Mouse (Mus musculus) midbrain, postnatal 0 days (tissue): ENCODE measurements around the gene Dnm2. TPM values are rescaled to one million over a fixed set of nuclear protein-coding genes. Genes with fewer than 3 reads are reported as not detected.

Experiments used
- ATAC-seq: fragments of 200-750 bp; cut with Nextera tagmentation; 2 replicates; pipeline ENCODE4 v1.8.0; 2017; ENCODE audit warnings: moderate number of reproducible peaks, mild to moderate bottlenecking, moderate TSS enrichment, moderate library complexity; ENCODE audit not compliant: low FRiP score
- DNase-seq: peaks from one replicate; pipeline ENCODE4 v3.0.0-alpha.2; 2015; ENCODE audit warnings: low spot score
- H3K27ac ChIP-seq: fragments of 300-500 bp; sonication (generic); 2 replicates; pipeline ENCODE4 v1.5.1; 2014; ENCODE audit warnings: low read depth, mild to moderate bottlenecking, low read length, mixed read lengths
- H3K27me3 ChIP-seq: fragments of 300-500 bp; sonication (generic); 2 replicates; pipeline ENCODE4 v1.6.1; 2014; ENCODE audit warnings: low read length, control low read depth, mixed read lengths; ENCODE audit not compliant: insufficient read depth
- H3K36me3 ChIP-seq: fragments of 300-500 bp; sonication (generic); 2 replicates; pipeline ENCODE4 v1.6.1; 2014; ENCODE audit warnings: low read length, control low read depth, mixed read lengths; ENCODE audit not compliant: insufficient read depth
- H3K4me1 ChIP-seq: fragments of 300-500 bp; sonication (generic); 2 replicates; pipeline ENCODE4 v1.6.1; 2014; ENCODE audit warnings: mild to moderate bottlenecking, control low read depth, antibody characterized with exemption, low read length, mixed read lengths; ENCODE audit not compliant: insufficient read depth
- H3K4me2 ChIP-seq: fragments of 300-500 bp; sonication (generic); 2 replicates; pipeline ENCODE4 v1.6.1; 2014; ENCODE audit warnings: low read depth, mild to moderate bottlenecking, low read length, mixed read lengths; ENCODE audit not compliant: poor library complexity, severe bottlenecking
- H3K4me3 ChIP-seq: fragments of 300-500 bp; sonication (generic); 2 replicates; pipeline ENCODE4 v1.5.1; 2014; ENCODE audit warnings: low read depth, mild to moderate bottlenecking, low read length, moderate library complexity
- H3K9ac ChIP-seq: fragments of 300-500 bp; sonication (generic); replicated peaks from 2 replicates; pipeline ENCODE4 v1.6.1; 2014; ENCODE audit warnings: mild to moderate bottlenecking, low read length, moderate library complexity, mixed read lengths; ENCODE audit not compliant: poor library complexity, severe bottlenecking
- H3K9me3 ChIP-seq: fragments of 300-500 bp; sonication (generic); 2 replicates; pipeline ENCODE4 v1.6.1; 2016; ENCODE audit warnings: low read length, control low read depth
- CTCF ChIP-seq: IDR thresholded peaks from 2 replicates; pipeline ENCODE4 v1.5.1; 2016; ENCODE audit warnings: antibody characterized with exemption, mild to moderate bottlenecking
- WGBS: fragments of 180-500 bp; shearing (Covaris S2); extraction: QIAGEN DNeasy Blood & Tissue Kit; methylation state at CpG from one replicate; pipeline ENCODE4 v1.1.7; 2014; 5-methylcytosine and 5-hydroxymethylcytosine counted together
- polyA plus RNA-seq: library from polyadenylated mRNA; unstranded; fragments of >200 nt; fragmentation: Nextera tagmentation; extraction: Ambion mirVana; gene quantifications from 2 replicates; pipeline ENCODE4 v1.2.1, GENCODE M21; 2015
- total RNA-seq: library from RNA; depleted of rRNA; stranded (reverse); fragments of >200 nt; gene quantifications from 2 replicates; pipeline ENCODE4 v1.2.3, GENCODE M21; 2014

Gene Dnm2
- total and polyA plus RNA-seq, 2 experiments from 2014 or later, result 59.2 to 69.2 TPM

DNA sequence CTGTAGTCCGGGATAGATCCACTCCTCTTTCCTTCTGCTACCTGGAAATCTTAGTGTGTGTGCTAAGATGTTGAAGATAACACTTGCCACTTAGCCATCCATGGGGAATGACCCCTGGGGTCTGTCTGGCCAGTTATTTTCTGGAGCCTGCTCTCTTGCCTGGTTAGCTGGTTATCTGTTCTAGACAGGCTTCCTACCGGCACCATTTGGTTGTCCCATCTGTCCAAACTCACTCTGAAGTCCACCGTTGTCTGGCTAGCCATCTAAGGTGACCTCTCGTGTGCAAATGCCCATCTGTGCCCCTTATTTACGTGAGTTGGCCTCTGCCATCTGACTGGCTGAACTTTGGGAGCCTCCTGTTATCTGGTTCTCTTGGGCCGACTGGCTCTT is 843 bp downstream of the Dnm2 start:
- Histone ChIP-seq H3K9ac (peak overlapping the region; percentile 96), H3K27ac (peak overlapping the region; percentile 79), H3K9me3 (no peaks in the 10 kb centered on the region), H3K27me3 (no peaks in the 10 kb centered on the region), H3K36me3 (peaks cover 5% of the 10 kb centered on the region), H3K4me3 (peak overlapping the region; percentile 97), H3K4me2 (peak overlapping the region; percentile 69), H3K4me1 (peaks cover 14% of the 10 kb centered on the region)
- WGBS, result 8% methylated on average over 6 of the region's 6 CpGs
- no peak for DNase-seq
- no peak for ATAC-seq
- TF ChIP-seq CTCF, result no peak

DNA sequence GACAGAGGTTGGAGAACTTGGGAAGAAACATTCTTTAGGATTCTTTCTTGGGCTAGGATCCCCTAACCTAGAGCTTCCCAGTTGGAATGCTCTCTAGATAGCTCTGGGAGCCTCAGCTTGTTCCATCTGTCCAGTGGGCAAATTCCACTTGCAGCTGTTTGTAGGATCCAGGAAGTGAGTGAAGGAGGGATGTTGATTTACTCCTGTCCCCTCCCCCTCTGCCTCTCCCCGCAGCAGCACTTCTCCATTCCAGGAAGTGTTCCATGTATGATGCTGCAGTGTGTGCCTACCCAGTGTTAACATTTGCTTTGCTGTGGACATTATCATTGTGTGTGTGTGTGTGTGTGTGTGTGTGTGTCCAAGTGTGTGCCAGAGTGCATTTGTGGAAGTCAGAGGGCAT is 1.3 kb downstream of the Dnm2 start:
- 25% methylated on average over 1 of the region's 1 CpGs for WGBS
- Histone ChIP-seq H3K4me2 (peak overlapping the region; percentile 69), H3K4me3 (peak overlapping the region; percentile 97), H3K27me3 (no peaks in the 10 kb centered on the region), H3K4me1 (peaks cover 14% of the 10 kb centered on the region), H3K9me3 (no peaks in the 10 kb centered on the region), H3K9ac (peak overlapping the region; percentile 96), H3K36me3 (peaks cover 2% of the 10 kb centered on the region; the same call in 1 of the 2 replicates), H3K27ac (no peak overlapping the region)
- no peak for TF ChIP-seq CTCF
- no peak for DNase-seq
- ATAC-seq, result no peak

DNA sequence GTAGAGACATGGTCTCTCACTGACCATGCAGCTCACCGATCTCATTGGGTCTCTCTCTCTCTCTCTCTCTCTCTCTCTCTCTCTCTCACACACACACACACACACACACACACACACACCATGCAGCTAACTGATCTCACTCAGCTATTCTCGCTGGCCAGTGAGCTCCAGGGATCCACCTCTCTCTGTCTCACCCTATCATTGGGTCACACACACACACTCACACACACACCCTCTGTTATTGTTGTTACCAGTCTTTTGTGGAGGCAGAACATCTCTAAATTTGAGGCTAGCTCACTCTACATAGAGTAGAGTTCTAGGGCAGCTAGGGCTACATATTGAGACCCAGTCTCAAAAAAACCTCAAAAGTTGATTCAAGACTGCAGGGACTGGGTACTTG is 1.8 kb downstream of the Dnm2 start:
- peaks cover 14% of the 10 kb centered on the region for H3K4me1 ChIP-seq

DNA sequence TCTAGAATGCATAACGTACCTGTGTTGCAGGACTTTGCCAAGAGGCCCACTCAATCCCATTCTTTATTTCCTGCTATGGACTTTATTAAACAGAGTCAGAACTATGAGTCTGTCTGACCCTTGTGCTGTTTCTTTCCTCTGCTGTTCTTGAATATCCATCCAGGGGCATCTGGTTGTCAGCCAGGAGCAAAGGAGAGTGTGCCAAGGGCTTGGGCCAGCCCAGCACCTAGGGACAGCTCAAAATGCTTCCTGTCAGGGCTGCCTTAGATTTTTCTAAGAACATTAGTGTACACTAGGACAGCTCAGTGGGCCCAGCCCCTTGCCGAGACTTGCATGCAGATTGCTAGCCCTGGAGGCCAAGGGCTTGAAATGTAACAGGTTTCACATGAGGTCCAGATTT is 3.1 kb downstream of the Dnm2 start:
- Histone ChIP-seq H3K4me3 (no peak overlapping the region), H3K4me1 (peaks cover 14% of the 10 kb centered on the region), H3K9me3 (no peaks in the 10 kb centered on the region), H3K36me3 (no peaks in the 10 kb centered on the region), H3K9ac (0 out of 2 replicates have a peak overlapping the region, but pooled peaks have one; percentile 8), H3K27ac (no peak overlapping the region), H3K4me2 (no peak overlapping the region), H3K27me3 (no peaks in the 10 kb centered on the region)
- WGBS, result 83% methylated on average over 2 of the region's 2 CpGs
- ATAC-seq, result no peak
- TF ChIP-seq CTCF, result no peak
- DNase-seq, result no peak

More for the DNA sequence above, 1.8 kb downstream of the Dnm2 start:
- Histone ChIP-seq H3K27me3 (no peaks in the 10 kb centered on the region), H3K4me2 (peak overlapping the region; percentile 69; the same call in 1 of the 2 replicates), H3K27ac (no peak overlapping the region), H3K4me3 (no peak overlapping the region), H3K9me3 (no peaks in the 10 kb centered on the region), H3K36me3 (no peaks in the 10 kb centered on the region), H3K9ac (no peak overlapping the region)
- ATAC-seq, result no peak
- DNase-seq, result no peak
- WGBS, result 71% methylated on average over 2 of the region's 2 CpGs
- TF ChIP-seq CTCF, result no peak

DNA sequence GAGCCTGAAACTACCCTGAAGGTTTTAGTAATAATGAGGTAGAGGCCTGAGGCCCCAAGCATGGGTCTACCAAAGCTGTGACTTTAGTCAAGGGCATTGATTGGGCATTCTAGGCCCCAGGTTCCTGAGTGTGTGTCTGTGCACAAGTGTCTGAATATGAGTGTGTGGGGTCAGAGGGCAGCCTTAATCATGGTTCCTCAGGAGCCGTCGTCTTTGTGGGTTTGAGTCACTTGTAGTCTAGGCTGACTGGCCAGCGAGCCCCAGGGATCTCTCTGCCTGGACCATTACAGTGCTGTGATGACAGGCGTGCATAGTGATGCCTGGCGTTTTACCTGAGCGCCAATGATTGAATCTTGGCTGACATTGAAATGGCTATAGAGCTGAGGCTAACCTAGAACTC is 3.5 kb downstream of the Dnm2 start:
- Histone ChIP-seq H3K4me1 (peaks cover 14% of the 10 kb centered on the region), H3K4me2 (no peak overlapping the region), H3K27ac (no peak overlapping the region), H3K36me3 (no peaks in the 10 kb centered on the region), H3K9me3 (no peaks in the 10 kb centered on the region), H3K4me3 (no peak overlapping the region), H3K27me3 (no peaks in the 10 kb centered on the region), H3K9ac (0 out of 2 replicates have a peak overlapping the region, but pooled peaks have one; percentile 8)
- no peak for DNase-seq
- ATAC-seq, result no peak
- no peak for TF ChIP-seq CTCF
- WGBS, result 90% methylated on average over 6 of the region's 6 CpGs

DNA sequence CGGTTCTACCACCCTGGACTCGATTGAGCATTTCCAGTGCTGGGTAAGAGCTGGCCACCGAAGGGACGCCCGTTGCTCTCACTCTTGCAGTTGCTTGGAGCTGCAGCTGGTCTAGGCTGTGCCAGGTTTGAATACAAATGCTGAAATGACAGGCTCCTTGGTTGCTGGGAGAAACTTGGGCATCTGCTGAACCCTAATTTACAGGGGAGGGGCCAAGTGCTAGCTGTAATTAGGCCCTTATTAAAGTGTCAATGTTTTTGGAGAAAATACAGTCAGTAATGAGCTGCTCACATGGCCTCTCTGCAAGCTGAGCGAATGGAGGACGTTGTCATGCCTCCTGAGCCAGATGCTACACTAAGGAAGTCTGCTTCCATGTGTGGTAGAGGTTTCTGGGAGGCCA is 6.0 kb downstream of the Dnm2 start:
- Histone ChIP-seq H3K27ac (no peak overlapping the region), H3K4me1 (peaks cover 15% of the 10 kb centered on the region), H3K4me3 (no peak overlapping the region), H3K36me3 (no peaks in the 10 kb centered on the region), H3K9ac (no peak overlapping the region), H3K27me3 (no peaks in the 10 kb centered on the region), H3K4me2 (no peak overlapping the region), H3K9me3 (no peaks in the 10 kb centered on the region)
- DNase-seq (no peak), ATAC-seq (no peak)
- no peak for TF ChIP-seq CTCF
- 85% methylated on average over 7 of the region's 7 CpGs for WGBS
